Mouse (Mus musculus): ENCODE results near the gene Ccdc85b.

Gene Ccdc85b

DNA sequence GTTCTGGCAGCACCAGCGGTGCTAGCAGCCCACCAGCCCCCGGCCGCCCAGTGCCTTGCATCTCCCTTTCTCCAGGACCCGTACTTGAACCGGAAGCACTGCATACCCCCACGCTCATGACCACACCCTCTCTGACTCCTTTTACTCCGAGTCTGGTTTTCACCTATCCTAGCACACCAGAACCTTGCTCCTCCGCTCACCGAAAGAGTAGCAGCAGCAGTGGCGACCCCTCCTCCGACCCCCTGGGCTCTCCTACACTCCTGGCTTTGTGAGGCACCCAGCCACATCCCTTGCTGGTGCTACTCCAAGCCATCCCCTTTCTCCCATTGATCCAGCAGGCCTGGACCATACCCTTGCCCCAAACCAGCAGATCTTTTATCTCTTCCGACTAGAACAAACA lies 2.7 kb downstream of the Ccdc85b start:
- no peak for DNase-seq

DNA sequence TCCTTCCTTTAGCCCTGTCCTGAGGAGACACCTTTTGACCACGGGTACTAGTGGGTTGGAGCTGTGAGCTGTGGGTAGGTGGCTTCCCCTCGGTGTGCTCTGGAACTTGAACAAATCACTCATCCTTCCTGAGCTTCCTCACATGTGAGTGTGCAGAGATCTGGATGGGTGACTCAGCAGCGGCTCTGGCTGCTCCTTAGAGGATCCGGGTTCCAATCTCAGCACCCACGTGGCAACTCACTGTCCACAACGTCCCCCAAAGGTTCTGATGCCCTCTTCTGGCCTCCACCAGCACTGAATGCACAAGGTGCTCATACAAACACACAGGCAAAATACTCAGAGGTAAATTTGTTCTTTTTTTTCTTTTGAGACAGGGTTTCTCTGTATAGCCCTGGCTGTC lies 5.9 kb downstream of the Ccdc85b start:
- no peak for DNase-seq

DNA sequence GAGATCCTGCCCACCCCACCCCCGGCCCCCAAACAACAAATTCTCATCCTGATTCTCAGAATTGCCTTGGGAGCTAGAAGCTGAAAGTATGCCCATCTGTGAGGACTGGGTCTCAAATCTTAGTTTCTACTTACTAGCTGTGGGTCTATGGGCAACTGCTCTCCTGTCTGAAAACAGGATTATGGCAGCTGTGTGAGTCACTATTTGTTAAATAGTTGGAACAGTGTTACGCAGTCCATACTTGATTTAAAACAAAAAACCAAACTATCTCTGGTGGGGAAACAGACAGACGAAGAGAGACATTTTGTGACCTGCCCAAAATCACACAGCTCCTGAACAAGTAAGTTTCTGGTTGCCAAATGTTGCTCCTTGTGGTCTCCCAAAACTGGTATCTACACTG lies 8.0 kb downstream of the Ccdc85b start:
- DNase-seq = no peak

DNA sequence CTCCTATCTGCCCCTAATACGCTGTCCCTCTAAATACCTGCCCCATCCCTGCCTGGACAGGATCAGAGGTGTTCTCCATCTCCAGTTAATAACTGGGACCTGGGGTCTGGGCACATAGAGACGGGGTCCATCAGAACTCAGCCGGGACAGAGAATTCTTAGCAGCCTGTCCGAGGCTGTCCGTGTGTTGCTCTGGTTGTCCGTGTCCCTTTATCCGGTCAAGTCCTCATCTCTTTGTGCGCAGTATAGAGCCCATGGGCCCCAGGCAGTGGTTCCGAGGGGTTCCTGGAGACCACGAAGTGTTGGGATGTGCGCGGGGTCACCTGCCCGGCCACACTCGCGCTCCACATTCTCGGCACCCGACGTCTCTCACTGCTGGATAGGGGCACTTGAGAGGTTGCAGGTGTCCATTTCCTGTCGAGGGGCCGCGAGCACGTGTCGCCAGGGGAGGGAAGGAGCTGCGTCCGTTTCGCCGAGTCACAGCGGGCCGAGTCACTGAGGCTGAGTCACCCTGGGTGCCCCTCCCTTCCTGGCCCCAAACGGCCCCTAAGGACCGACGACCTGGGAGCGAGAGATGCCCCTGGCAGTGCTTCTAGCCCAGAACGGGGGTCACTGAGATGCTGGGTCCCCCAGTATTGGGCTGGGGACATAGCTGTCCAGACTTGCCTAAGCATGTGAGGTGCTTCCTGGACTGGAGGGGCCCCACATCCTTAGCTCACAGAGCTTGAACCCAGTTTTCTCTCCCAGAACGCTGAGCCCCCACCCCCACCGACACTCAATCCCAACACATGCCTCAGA lies 9.1 kb downstream of the Ccdc85b start:
- DNase-seq = no peak

DNA sequence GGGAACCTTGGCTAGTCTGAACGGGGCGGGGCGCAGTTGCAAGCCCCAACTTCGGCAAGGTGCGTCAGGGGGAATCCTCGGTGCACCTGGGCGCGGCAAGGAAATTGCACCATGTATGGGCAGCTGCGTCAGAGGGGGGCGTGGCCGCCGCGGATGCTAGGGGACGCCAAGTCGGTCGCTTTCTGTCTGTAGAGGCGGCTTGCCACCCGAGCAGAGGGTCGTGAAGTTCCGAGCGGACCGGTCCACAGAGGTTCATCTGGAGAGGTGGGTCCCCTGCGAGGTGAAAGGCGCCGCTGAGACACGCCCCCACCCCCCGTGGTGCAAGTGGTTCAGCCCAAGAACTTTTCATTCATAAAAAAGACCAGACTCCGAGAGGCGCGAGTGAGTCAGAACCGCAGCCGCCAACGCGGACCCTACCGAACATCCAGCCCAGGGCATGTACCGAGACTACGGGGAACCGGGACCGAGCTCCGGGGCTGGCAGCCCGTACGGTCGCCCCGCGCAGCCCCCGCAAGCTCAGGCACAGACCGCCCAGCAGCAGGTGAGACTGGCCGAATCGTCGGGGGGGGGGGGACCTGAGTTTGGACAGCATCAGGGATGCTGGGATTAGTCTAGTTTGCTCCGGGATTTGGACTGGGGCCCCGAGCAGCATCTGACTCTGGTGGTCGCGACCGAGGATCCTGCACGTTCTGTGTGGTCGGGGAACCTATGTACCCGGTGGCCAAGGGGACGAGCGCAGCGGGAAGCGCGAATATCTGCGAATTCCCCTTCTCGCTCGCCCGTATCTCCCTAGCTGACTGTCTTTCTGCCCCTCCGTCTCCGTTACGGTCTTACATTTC lies 10.0 kb downstream of the Ccdc85b start, which contains the start of gene Fosl1:
Gene Fosl1 (plus strand): TSS at position 33 of the 839 bp plus-strand sequence.
- DNase-seq = peak; percentile 60

DNA sequence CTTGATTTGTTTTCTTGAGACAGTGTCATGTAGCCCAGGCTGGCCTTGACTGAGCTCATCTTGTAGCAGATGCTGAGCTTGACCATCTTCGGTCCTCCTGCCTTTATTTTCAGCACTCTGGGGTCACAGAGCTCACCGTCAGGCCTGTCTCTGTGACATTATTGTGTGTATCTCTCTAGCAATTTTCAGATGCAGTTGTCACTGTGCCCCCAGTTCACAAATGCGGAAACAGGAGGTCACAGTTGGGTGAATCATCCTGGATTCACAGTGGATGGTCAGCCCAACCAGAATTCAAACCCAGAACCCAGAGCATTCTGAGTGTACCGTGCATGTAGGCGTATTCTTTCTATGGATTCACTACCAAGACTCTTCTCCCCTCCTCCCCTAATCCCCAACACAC lies 11.9 kb downstream of the Ccdc85b start:
- DNase-seq = no peak

DNA sequence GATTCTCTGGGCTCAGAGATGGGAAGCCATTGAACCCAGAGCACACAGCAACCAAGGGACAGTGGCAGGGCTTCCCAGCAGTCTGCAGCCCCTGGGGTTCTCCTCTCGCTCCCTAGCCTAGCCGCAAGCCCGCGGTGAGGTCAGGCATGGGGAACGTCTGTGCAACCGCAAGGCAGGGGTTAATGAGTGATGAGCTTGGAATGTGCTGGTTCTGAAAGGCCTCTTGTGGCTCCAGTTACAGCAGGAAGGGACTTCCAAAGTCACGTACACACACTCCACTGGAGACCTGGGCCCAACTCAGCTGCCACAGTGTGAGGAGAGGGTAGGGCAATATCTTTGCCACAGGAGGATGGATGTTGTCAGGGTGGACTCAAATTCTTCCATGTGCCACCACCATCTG lies 12.7 kb downstream of the Ccdc85b start:
- DNase-seq = peak; percentile 64

DNA sequence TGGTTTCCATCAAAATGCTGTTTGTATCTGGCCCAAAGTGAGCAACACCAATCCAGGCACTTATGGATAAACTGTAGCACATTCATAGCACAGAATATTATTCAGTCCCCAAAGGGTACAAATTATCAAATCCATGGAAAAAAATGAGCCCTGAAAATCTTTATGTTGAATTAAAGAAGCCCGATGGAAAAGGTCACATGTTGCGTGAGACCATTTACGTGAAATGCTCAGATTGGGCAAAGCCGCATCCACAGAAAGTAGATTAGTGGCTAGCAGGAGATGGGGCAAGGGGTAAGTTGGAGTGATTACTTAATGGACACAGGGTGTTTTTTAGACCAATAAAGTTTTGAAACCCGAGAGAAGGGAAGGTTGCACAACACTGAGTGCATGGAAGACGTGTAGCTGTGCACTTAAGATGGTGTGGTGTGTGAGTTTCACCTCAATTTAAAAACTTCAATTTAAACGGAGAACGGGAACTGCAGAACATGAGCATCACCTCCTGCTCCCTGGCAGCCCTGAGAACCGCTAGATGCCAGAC lies 13.3 kb downstream of the Ccdc85b start:
- no peak for DNase-seq

DNA sequence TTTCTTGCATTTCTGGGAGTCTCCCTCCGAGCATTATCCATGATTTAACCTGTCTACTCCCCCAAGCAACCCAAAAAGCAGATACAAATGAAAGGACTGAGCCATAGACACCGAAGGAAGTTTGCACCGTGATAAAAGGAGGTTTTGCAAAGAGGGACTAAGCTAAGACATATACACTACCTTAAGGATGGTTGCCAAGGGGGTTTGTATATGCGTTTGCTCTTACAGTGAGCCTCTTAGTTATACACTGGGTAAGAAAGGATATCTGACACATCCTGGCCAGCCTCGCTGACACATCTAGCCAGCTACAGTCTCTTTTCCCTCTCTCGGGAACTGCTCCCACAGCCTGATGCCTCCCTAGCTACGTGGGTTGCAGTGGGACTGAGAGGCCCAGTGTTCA lies 23.7 kb downstream of the Ccdc85b start:
- DNase-seq = no peak

DNA sequence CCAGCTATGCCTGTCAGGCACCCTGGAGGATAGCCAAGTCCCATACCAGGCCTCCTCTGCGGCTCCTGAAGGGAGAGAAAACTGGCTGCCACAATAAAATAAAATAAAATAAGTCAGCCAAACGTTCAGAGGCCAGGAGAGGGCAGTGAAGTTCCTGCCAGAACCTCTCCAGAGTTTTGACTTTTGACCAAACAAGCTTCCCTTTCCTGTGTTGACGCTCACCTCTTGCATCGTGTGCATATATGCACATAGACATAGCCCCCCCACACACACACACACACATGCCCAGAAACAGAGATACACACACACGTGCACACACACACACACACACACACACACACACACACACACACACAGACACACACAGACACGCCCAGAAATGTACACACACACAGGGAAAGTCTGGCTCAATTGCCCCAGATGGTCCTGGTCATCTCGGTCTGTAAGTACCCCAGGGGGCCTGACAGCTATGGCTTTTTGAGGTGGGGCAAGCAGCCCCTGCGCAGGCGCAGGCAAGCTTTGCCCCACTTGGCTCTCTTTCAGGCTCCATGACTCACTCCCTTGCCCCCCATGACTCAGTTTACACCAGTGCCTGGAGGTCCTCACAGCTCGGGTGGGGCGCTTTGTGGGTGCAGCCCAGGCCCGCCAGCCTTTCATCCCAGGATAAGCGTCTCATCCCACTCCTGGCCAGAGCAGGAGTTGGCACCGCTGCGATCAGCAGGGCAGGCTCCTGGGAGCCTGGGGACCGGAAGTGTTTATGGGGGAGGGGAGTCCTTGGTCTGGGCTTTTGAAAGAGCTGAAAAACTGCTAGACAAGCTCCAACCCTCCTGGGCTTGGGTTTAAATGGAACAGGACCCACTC lies 24.5 kb downstream of the Ccdc85b start:
- DNase-seq = peak; percentile 64

DNA sequence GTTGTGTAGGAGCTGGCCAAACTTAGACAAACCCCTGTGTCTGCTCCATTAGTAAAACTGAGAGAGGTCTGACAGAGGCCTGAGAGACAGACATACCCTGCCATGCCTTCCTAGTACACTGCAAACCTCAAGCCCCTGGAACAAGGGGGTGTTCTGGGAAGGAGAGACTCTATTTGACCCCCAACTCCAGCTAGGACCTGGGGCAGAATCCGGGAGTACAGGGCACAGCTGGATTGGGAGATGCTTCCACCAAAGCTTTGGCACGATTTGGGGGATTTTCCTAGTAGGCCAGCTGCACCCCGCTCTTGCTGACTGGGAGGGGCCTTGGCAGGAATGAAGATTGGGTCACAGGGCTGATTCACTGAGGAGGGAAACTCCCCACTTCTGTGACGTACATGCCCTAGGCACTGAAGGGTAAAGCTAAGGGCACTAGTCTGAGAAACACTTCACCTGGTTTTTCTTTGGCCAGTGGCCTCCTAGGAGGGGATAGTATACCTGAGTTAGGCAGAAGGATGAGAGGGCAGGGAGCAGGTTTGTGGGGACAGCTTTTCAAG lies 25.7 kb downstream of the Ccdc85b start:
- DNase-seq = no peak

DNA sequence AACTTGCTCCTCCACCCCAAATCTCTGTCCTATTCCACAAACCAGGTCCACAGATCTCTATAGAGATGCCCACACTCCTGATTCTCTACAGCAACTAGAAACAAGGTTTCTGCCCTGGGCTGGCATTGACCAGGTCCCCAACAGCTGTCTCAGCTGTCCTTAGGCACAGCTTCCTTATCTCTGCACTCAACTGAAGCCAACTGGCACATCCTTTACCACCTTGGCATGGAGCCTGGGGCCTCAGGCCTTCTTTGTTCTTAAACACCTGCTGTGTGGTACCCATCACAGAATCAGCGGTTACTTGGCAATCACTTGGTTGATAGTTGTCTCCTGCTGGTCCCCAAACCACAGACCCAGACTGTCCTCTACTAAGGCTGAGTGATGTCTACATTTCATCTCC lies 27.3 kb downstream of the Ccdc85b start:
- no peak for DNase-seq

DNA sequence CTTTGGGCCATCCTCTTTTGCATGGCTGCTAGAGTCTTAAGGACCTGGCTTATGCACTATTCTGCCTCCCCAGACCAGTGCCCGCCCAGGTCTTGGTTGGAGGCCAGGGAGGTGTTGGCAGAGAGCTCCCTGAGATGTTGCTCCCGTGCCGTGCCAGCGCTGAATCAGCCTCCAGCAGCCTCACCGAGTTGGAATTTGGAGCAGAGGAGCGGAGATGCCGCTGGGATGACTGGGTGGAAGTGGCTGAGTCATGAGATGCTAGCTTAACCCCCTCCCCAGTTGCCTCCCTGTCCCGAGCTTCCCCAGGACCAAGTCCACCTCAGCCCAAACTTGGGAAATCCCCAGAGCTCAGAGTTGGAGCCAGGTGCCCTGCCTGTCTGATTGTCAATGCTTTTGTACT lies 27.9 kb downstream of the Ccdc85b start:
- DNase-seq = peak; percentile 80

DNA sequence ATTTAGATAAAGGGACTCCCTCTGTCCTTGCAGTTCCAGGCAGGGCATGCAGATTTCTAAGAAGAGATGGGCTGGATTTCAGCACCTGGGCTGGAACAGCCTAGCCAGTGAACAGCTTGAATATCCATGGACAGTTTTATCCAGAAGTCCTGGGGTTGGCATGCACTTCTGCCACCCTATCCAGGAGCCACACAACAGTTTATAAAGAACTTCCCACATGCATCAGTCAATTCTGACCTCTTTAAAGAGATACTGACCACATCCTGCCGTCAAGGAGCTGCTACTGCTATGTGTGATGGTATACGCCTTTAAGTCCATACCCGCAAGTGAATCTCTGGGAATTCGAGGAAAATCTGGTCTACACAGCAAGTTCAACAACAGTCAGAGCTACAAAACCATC lies 28.5 kb downstream of the Ccdc85b start:
- DNase-seq = no peak

DNA sequence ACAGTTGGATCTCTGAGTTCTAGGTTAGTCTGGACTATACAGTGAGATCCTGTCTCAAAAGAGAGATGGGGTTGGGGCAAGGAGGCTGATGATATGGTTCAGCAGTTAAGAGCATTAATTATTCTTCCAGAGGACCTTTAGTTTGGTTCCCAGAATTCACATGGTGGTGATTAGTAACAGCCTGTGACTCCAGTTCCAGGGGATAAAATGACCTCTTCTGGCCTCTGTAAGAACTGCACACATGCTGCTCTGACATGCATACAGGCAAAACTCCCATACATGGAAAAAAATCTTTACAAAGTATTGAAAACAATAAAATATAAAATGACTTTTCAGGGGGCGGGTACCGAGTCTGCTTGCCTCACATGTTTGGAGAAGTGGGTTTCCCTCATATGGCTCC lies 29.6 kb downstream of the Ccdc85b start:
- peak; percentile 44 for DNase-seq

DNA sequence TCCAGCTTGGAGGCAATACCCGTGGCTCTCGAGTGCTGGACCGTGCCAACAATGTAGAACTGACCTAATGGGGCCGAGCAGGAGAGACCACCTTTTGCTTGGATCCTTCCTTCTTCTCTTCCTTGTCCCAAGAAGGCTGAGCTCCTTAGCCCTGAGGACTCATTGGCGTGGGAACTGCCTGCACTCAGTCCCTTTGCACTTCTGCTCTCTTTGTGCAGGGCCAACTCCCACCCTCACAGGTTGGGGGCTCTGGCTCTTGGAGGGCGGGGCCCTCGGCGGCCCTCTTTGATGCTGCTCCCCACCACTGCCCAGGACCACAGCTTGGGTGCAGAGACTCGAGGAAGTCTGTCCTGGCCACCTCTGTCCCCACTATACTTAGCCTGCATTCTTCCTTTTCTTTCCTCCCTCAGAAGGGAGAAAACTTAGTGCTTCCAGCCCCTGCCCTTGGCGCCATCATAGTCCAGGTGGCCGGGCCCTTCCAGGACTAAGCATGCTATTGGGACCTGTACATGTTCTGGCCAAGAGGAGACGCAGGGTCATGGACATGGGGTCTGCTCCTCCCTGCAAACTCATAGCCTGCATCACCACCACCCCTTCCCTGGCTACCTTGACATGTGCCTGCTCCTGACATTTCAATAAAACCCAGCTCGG lies 30.9 kb downstream of the Ccdc85b start:
- no peak for DNase-seq

DNA sequence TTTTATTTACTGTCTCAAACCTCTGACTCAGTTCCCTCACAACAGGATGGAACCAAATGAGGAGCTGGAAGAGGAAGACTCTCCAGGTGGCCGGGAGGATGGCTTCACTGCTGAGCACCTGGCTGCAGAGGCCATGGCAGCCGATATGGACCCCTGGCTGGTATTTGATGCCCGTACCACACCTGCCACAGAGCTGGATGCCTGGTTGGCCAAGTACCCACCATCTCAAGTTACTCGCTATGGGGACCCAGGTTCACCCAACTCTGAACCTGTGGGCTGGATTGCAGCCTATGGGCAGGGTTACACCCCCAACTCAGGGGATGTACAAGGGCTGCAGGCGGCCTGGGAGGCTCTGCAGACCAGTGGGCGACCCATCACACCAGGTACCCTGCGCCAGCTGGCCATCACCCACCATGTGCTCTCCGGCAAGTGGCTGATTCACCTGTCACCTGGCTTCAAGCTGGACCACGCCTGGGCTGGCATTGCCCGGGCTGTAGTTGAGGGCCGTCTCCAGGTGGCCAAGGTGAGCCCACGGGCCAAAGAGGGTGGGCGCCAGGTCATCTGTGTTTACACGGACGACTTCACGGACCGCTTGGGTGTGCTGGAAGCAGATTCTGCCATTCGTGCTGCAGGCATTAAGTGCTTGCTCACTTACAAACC lies 31.7 kb downstream of the Ccdc85b start:
- DNase-seq = no peak

DNA sequence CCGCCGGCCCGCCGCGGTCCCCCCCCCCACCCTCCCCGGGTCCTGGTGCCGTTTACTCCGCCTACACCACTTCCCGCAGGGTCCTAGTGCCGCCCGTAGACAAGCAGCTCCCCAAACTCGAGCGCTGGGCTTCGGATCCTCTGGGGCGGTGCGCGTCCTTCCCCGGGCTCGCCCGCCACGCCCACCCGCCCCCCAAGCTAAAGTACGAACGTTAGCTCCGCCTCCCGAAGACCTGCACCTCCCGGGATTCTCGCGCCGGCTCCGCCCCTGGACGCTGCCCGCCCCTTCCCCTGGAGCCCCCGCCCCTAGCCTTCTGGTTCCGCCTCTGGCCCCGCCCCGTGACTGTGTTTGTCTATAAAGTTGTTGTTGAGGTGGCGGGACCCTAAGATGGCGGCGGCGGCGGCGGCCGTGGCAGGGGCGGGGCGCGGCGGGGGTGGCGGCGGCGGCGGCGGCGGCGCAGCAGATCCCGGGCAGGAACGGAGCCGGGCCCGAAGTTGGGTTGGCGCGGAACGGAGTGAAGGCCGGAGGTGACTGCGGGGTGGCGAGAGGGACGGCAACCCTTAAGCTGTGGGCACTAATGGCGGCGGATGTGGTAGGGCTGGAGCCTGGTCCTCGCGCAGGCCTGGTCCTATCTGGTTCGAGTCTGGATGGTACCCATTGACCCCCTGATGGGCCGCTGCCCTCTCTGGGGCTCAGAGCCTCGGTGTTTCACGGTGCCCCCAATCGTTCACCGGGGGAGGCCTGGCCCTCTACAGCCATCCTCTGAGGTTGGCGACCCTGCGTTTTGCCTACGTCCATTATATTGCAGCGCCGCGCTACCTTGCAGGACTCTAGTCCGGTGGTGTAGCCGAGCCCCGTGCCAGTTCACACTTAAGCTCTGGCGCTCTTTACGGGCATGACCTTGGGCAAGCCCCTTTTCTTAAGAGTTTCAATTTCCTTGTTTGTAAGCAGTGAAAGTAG lies 32.6 kb downstream of the Ccdc85b start, which contains the start of the genes Drap1 and AI837181:
Gene Drap1 (minus strand): TSS at position 198 of the 960 bp plus-strand sequence.
Gene AI837181 (plus strand): TSS at position 363 of the 960 bp plus-strand sequence.
- peak; percentile 90 for DNase-seq

DNA sequence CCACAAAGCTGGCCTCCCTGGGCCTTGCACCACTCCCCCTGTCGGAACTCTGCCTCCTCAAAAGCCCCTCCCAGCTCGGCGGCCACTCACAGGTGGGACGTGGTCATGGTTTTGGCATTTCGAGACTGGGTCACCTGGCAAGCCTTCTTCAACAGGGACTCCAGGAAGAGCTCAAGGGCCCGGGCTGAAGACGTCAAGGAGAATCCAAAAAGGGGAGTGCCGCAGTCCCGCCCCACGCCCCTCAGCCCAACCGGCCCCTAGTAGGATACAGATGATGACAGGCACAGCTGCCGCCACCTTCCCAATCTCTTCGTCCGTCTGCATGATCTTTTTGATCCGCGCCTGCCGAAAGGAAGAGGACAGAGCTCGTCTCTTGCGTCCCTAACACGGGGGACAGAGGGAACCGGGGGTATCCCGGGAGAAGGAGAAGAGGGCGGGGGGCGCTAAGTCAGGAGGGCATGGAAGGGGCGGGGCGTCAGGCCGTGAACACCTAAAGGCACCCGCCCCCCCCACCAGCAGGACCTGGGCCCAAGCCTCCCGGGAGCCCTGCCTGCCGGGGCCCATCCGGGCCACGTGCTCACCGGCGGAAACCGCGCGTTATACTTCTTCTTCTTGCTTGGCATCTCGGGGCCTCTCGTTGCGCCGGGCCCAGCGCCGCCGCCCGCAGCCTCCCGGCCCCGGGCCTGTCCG lies 33.5 kb downstream of the Ccdc85b start:
- peak; percentile 76 for DNase-seq

All from kidney, adult 11 months (tissue).